Mouse (Mus musculus) CH12.LX (cell line): ENCODE measurements around the gene Slc16a13. TPM values are rescaled to one million over a fixed set of nuclear protein-coding genes. Genes with fewer than 3 reads are reported as not detected.

ENCODE experiments used
- DNase-seq: peaks from one replicate; pipeline ENCODE4 v3.0.0-alpha.2; 2013; ENCODE audit errors: extremely low read depth
- H3K27ac ChIP-seq: 2 replicates; pipeline ENCODE4 v1.5.1; 2012; ENCODE audit warnings: low read depth, mild to moderate bottlenecking, control low read depth, moderate library complexity; ENCODE audit not compliant: insufficient read depth
- H3K27me3 ChIP-seq: replicated peaks from 2 replicates; pipeline ENCODE3; 2012; ENCODE audit warnings: inconsistent platforms
- H3K36me3 ChIP-seq, 2 experiments: replicated peaks in 1 of 2; 2 replicates each; pipeline versions ENCODE3 to v1.6.1; 2012; ENCODE audit warnings: inconsistent platforms in 1 of 2, low read length in 1 of 2, mild to moderate bottlenecking in 1 of 2, mixed read lengths in 1 of 2, moderate library complexity in 1 of 2; ENCODE audit not compliant: control insufficient read depth in 1 of 2, insufficient read depth in 1 of 2
- H3K4me1 ChIP-seq, 2 experiments: 2 replicates each; pipeline ENCODE4 v1.6.1; 2012; ENCODE audit warnings: inconsistent platforms in 1 of 2, moderate library complexity in 1 of 2; ENCODE audit not compliant: insufficient read depth in 2 of 2, control insufficient read depth in 1 of 2
- H3K4me2 ChIP-seq: 2 replicates; pipeline ENCODE4 v1.6.1; 2012; ENCODE audit warnings: low read depth, mild to moderate bottlenecking, control low read depth; ENCODE audit not compliant: poor library complexity, insufficient read depth, severe bottlenecking
- H3K4me3 ChIP-seq, 3 experiments: fragments of 150-350 bp in 1 of 3; sonication (generic) in 1 of 3; replicated peaks in 1 of 3; 2 replicates each; pipeline versions ENCODE3 to v1.5.1; 2011 to 2012; ENCODE audit warnings: low read depth in 2 of 3, low read length in 2 of 3, mild to moderate bottlenecking in 2 of 3, moderate library complexity in 2 of 3, control low read depth in 1 of 3, improper control_type of control experiment in 1 of 3, inconsistent platforms in 1 of 3, mixed read lengths in 1 of 3; ENCODE audit not compliant: poor library complexity in 1 of 3
- H3K79me2 ChIP-seq: replicated peaks from 2 replicates; pipeline ENCODE4 v1.6.1; 2012; ENCODE audit warnings: mild to moderate bottlenecking, moderate library complexity; ENCODE audit not compliant: control insufficient read depth, poor library complexity, insufficient read depth, severe bottlenecking; ENCODE audit errors: extremely low read depth
- H3K9ac ChIP-seq: 2 replicates; pipeline ENCODE4 v1.6.1; 2012; ENCODE audit warnings: low read depth, mild to moderate bottlenecking, control low read depth, moderate library complexity; ENCODE audit not compliant: insufficient read depth
- H3K9me3 ChIP-seq: replicated peaks from 2 replicates; pipeline ENCODE3; 2012; ENCODE audit warnings: low read length, inconsistent platforms, mixed read lengths
- CHD1 ChIP-seq: IDR thresholded peaks from 2 replicates; pipeline ENCODE4 v1.6.1; 2012; ENCODE audit warnings: low read depth, low read length, improper control_type of control experiment, inconsistent platforms
- CHD2 ChIP-seq: IDR thresholded peaks from 2 replicates; pipeline ENCODE4 v1.6.1; 2011; ENCODE audit warnings: low read length, improper control_type of control experiment
- ELF1 ChIP-seq: IDR thresholded peaks from 2 replicates; pipeline ENCODE4 v1.6.1; 2014; ENCODE audit warnings: low read depth, mild to moderate bottlenecking, inconsistent platforms, low read length, improper control_type of control experiment
- ETS1 ChIP-seq: conservative IDR thresholded peaks from 2 replicates; pipeline ENCODE4 v1.6.1; 2012; ENCODE audit warnings: low read depth, mild to moderate bottlenecking, inconsistent platforms, low read length, improper control_type of control experiment, moderate library complexity
- GABPA ChIP-seq: IDR thresholded peaks from 2 replicates; pipeline ENCODE4 v1.6.1; 2012; ENCODE audit warnings: low read depth, low read length, improper control_type of control experiment, inconsistent platforms; ENCODE audit not compliant: insufficient replicate concordance
- JUN ChIP-seq: IDR thresholded peaks from 2 replicates; pipeline ENCODE4 v1.6.1; 2011; ENCODE audit warnings: low read depth, mild to moderate bottlenecking, low read length, improper control_type of control experiment, moderate library complexity; ENCODE audit not compliant: insufficient read depth
- KAT2A ChIP-seq: IDR thresholded peaks from 2 replicates; pipeline ENCODE4 v1.6.1; 2012; ENCODE audit warnings: low read length, improper control_type of control experiment, inconsistent platforms; ENCODE audit not compliant: insufficient replicate concordance
- MAFK ChIP-seq: IDR thresholded peaks from 2 replicates; pipeline ENCODE4 v1.6.1; 2011; ENCODE audit warnings: low read length, improper control_type of control experiment; ENCODE audit not compliant: insufficient replicate concordance
- MEF2A ChIP-seq: IDR thresholded peaks from 2 replicates; pipeline ENCODE4 v1.6.1; 2014; ENCODE audit warnings: low read depth, mild to moderate bottlenecking, inconsistent platforms, low read length, improper control_type of control experiment, borderline replicate concordance
- MYC ChIP-seq: IDR thresholded peaks from 2 replicates; pipeline ENCODE4 v1.6.1; 2011; ENCODE audit warnings: low read depth, mild to moderate bottlenecking, improper control_type of control experiment, low read length
- NRF1 ChIP-seq: IDR thresholded peaks from 2 replicates; pipeline ENCODE4 v1.6.1; 2014; ENCODE audit warnings: low read depth, mild to moderate bottlenecking, inconsistent platforms, low read length, improper control_type of control experiment, moderate library complexity
- POLR2A ChIP-seq: IDR thresholded peaks from 2 replicates; pipeline ENCODE4 v1.6.1; 2011; ENCODE audit warnings: low read depth, mild to moderate bottlenecking, improper control_type of control experiment, low read length
- RAD21 ChIP-seq: IDR thresholded peaks from 2 replicates; pipeline ENCODE4 v1.6.1; 2011; ENCODE audit warnings: low read depth, mild to moderate bottlenecking, low read length, improper control_type of control experiment, moderate library complexity
- RCOR1 ChIP-seq: conservative IDR thresholded peaks from 2 replicates; pipeline ENCODE4 v1.6.1; 2012; ENCODE audit warnings: low read depth, mild to moderate bottlenecking, inconsistent platforms, low read length, improper control_type of control experiment
- SIN3A ChIP-seq: IDR thresholded peaks from 2 replicates; pipeline ENCODE4 v1.6.1; 2012; ENCODE audit warnings: low read length, improper control_type of control experiment, inconsistent platforms
- TBP ChIP-seq: conservative IDR thresholded peaks from 2 replicates; pipeline ENCODE4 v1.6.1; 2011; ENCODE audit warnings: low read depth, low read length, improper control_type of control experiment
- USF1 ChIP-seq: IDR thresholded peaks from 2 replicates; pipeline ENCODE4 v1.6.1; 2014; ENCODE audit warnings: low read depth, mild to moderate bottlenecking, inconsistent platforms, low read length, improper control_type of control experiment
- USF2 ChIP-seq: conservative IDR thresholded peaks from 2 replicates; pipeline ENCODE4 v1.6.1; 2011; ENCODE audit warnings: low read depth, low read length, improper control_type of control experiment
- ZMIZ1 ChIP-seq: IDR thresholded peaks from 2 replicates; pipeline ENCODE4 v1.6.1; 2012; ENCODE audit warnings: low read depth, mild to moderate bottlenecking, inconsistent platforms, low read length, improper control_type of control experiment
- dilution Hi-C: fragments of 300-500 bp; cut with MboI; formaldehyde crosslinking; loops from 2 replicates; pipeline ENCODE4 v1.14.3; 2020; ENCODE audit warnings: low sequenced_read_pairs; ENCODE audit not compliant: extremely low pct_unique_long_range_greater_than_20kb, extremely low pct_ligation_motif_present
- in situ Hi-C: fragments of 300-500 bp; cut with MboI; formaldehyde crosslinking; loops from 3 replicates; pipeline ENCODE4 v1.14.3; 2019; ENCODE audit warnings: low sequenced_read_pairs, low pct_ligation_motif_present, low pct_unique_long_range_greater_than_20kb, mixed read lengths
- polyA plus RNA-seq: library from polyadenylated mRNA; unstranded; fragments of >175 nt; gene quantifications from 2 replicates; pipeline ENCODE4 v1.2.1, GENCODE M21; 2012; ENCODE audit warnings: low read depth; ENCODE audit not compliant: insufficient read length
- total RNA-seq, 2 experiments: library from RNA; depleted of rRNA; stranded (reverse); fragments of 300-350 nt in 1 of 2; fragments of >200 nt in 1 of 2; gene quantifications; 2 replicates each; pipeline ENCODE4 v1.2.3; 2012 to 2014

The Slc16a13 gene
- total and polyA plus RNA-seq, 3 experiments = 8.4 to 19.0 (median 12.0) TPM

- H3K9ac ChIP-seq = no peak overlapping the region
- peaks cover 4% of the 10 kb centered on the region for H3K9me3 ChIP-seq
- no peak for TF ChIP-seq MEF2A
- no peak for TF ChIP-seq USF2
- no peak for TF ChIP-seq NRF1
- TF ChIP-seq TBP = no peak
- TF ChIP-seq KAT2A = no peak
- TF ChIP-seq MAFK = no peak
- no peak for TF ChIP-seq MYC
- TF ChIP-seq ETS1 = no peak
- TF ChIP-seq SIN3A = no peak
- no peak for TF ChIP-seq RCOR1
- no peak for TF ChIP-seq GABPA
- TF ChIP-seq POLR2A = no peak
- no peaks in the 10 kb centered on the region for H3K36me3 ChIP-seq
- in situ Hi-C loops (no loop called here), dilution Hi-C loops (no loop called here)
- no peak overlapping the region for H3K4me3 ChIP-seq
- no peak for DNase-seq
- H3K79me2 ChIP-seq = no peaks in the 10 kb centered on the region
- no peak overlapping the region for H3K27ac ChIP-seq
- H3K27me3 ChIP-seq = peaks cover 55% of the 10 kb centered on the region
- no peak overlapping the region for H3K4me2 ChIP-seq
- peaks cover 3 to 5% of the 10 kb centered on the region in 2 experiments; a peak in 2 of 4 replicates for H3K4me1 ChIP-seq
Observed at GRCm38 (mm10) chr11:70265819-70266218, 45.0 kb upstream of the Slc16a13 start.

DNA sequence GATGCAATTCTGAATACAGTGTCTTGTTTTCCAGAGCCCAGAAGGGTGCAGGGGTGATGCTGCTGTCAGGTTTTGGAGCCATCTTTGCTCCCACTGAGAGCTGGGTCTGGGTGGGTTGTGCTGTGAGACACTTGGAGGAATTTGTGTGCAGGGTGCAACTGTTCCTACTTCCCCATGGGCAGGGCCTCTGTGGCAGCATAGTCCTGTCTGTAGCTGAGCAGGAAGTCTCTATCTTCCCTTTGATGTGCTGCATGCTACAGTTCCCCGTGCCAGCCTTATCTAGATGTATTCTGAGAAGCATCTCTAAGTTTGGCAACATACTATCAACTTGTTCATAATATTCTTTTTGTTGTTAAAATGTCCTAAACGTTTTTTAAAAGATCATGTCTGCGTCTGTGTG, 44.4 kb upstream of the Slc16a13 start:
- no peak overlapping the region for H3K27ac ChIP-seq
- dilution Hi-C loops = no loop called here

More for the DNA sequence above, 44.4 kb upstream of the Slc16a13 start:
- in situ Hi-C loops = no loop called here
- Histone ChIP-seq H3K9me3 (peaks cover 4% of the 10 kb centered on the region), H3K4me1 (peaks cover 3 to 5% of the 10 kb centered on the region in 2 experiments; a peak in 2 of 4 replicates), H3K4me2 (no peak overlapping the region), H3K4me3 (no peak overlapping the region), H3K79me2 (no peaks in the 10 kb centered on the region), H3K9ac (no peak overlapping the region), H3K27me3 (peaks cover 61% of the 10 kb centered on the region), H3K36me3 (no peaks in the 10 kb centered on the region)
- DNase-seq = no peak
- TF ChIP-seq MAFK (no peak), ETS1 (no peak), USF1 (no peak), CHD1 (no peak), ZMIZ1 (no peak), JUN (no peak), CHD2 (no peak), RAD21 (no peak), TBP (no peak), ELF1 (no peak)
